Mouse (Mus musculus): ENCODE results near the gene Pnrc2. TPM values are rescaled to one million over a fixed set of nuclear protein-coding genes. Genes with fewer than 3 reads are reported as not detected.

Gene Pnrc2
- polyA plus RNA-seq, 1 experiment from 2014 or later: 226 TPM

DNA sequence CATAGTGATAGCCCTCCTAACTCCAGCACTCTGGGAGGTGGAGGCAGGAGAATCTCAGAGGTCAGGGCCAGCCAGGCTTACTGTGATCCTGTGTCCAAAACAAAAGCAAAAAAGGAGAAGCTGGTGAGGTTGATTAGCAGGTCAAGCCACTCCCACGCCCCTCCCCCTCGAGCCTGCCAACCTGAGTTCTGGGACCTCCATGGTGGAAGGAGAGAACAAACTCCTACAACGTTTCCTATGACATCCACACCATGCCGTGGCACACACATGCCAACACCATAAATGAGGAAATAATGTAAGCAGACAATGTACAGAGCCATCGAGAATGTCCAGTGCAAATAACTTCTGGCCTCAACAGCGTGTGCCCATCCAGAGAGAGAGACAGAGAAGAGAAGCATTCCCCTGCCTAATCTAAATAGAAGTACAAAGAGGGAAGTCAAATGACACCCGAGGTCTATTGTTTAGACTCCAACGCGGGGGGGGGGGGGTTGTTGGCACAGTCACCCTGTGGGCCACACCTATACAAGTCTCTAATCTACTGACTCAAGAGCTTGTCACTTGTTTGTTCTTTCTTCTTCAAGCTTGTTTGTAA lies 2.4 kb upstream of the Pnrc2 start:
- DNase-seq (ENCODE audit: low spot score) (peak; percentile 48), ATAC-seq (ENCODE audit: low FRiP score) (no peak)
- H3K4me1 ChIP-seq (replicated peaks; ENCODE audit: control insufficient read depth, insufficient read depth, low read length): peaks cover 10% of the 10 kb centered on the region
- H3K4me3 ChIP-seq (ENCODE audit: low read depth, low read length): no peak overlapping the region
- no peaks in the 10 kb centered on the region for H3K27me3 ChIP-seq (ENCODE audit: control insufficient read depth, insufficient read depth, low read length)
- H3K9ac ChIP-seq (ENCODE audit: low read depth, low read length): no peak overlapping the region
- H3K27ac ChIP-seq (ENCODE audit: low read depth, low read length): 0 out of 2 replicates have a peak overlapping the region, but pooled peaks have one; percentile 24
- no peaks in the 10 kb centered on the region for H3K36me3 ChIP-seq (ENCODE audit: control insufficient read depth, insufficient read depth, low read length)
- no peaks in the 10 kb centered on the region for H3K9me3 ChIP-seq (ENCODE audit: control insufficient read depth, low read length)
- H3K4me2 ChIP-seq (replicated peaks; ENCODE audit: low read depth, low read length): peak overlapping the region; percentile 8
- WGBS: 7% methylated on average over 9 of the region's 9 CpGs

DNA sequence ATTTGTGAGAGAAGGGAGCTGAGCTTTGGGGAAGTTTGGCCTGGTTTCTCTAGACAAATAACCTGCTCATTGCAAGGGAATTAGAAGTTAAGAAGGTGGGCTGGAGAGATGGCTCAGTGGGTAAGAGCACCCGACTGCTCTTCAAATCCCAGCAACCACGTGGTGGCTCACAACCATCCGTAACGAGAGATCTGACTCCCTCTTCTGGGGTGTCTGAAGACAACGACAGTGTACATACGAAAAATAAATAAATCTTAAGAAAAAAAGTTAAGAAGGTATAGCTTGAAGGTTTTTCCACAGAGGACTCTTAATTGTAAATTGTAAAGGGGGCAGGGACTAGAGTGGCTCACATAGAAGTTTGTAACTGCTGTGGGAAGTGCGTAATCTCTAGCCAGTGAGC lies 1.9 kb upstream of the Pnrc2 start:
- WGBS: 33% methylated on average over 7 of the region's 7 CpGs
- no peaks in the 10 kb centered on the region for H3K9me3 ChIP-seq (ENCODE audit: control insufficient read depth, low read length)
- no peak overlapping the region; the same call in 1 of the 2 replicates for H3K4me2 ChIP-seq (replicated peaks; ENCODE audit: low read depth, low read length)
- H3K27ac ChIP-seq (ENCODE audit: low read depth, low read length): no peak overlapping the region
- H3K9ac ChIP-seq (ENCODE audit: low read depth, low read length): no peak overlapping the region
- no peaks in the 10 kb centered on the region for H3K36me3 ChIP-seq (ENCODE audit: control insufficient read depth, insufficient read depth, low read length)
- no peak for ATAC-seq (ENCODE audit: low FRiP score)
- no peaks in the 10 kb centered on the region for H3K27me3 ChIP-seq (ENCODE audit: control insufficient read depth, insufficient read depth, low read length)
- no peak for DNase-seq (ENCODE audit: low spot score)
- H3K4me1 ChIP-seq (replicated peaks; ENCODE audit: control insufficient read depth, insufficient read depth, low read length): peaks cover 10% of the 10 kb centered on the region
- no peak overlapping the region for H3K4me3 ChIP-seq (ENCODE audit: low read depth, low read length)

DNA sequence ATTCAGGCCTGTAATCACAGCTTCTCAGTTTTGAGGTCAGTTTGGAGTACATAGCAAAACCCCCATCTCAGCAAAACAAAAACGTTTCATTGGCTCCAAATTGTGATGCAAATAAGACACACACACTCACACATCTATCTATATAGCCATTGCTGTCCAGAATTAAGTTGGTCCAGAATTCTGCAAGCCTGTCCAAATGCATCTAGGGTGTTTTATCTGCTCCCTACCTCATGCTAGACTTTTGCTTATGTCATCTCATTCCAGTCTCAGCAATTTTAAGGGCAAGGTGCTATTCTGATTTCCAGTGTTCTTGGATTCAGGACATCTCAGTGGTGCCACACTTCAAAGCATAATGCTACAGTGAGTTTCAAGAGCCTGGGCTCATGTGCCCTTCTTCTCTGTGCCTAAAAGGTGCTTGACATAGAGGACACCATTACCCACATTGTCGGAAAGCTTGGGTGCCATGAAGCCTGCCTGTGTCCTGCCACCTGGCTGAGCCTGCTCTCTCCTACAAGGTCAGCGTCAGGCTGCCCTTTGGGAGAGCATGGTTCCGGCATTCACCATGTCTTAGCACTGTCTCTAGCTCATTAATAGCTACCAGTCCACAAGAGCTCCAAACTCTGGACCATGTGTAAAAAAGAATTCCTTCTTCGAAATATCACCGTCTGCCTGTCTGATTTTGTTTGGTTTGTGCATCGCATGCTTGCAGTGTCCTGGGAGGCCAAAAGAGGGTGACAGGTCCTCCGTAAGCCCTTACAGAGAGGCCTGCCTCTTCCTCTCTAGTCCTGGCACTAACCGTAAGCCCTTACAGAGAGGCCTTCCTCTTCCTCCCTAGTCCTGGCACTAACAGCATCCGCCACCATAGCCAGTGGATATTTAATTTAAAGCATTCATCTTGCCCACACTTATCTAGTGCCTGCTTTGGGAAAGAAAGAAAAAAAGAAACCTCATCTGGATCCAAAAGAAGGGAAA lies 1.2 kb upstream of the Pnrc2 start:
- Histone ChIP-seq H3K27ac (ENCODE audit: low read depth, low read length) (peak overlapping the region; percentile 99), H3K4me3 (ENCODE audit: low read depth, low read length) (no peak overlapping the region), H3K9ac (ENCODE audit: low read depth, low read length) (peak overlapping the region; percentile 84), H3K27me3 (ENCODE audit: control insufficient read depth, insufficient read depth, low read length) (no peaks in the 10 kb centered on the region), H3K36me3 (ENCODE audit: control insufficient read depth, insufficient read depth, low read length) (no peaks in the 10 kb centered on the region), H3K4me1 (replicated peaks; ENCODE audit: control insufficient read depth, insufficient read depth, low read length) (peaks cover 10% of the 10 kb centered on the region), H3K4me2 (replicated peaks; ENCODE audit: low read depth, low read length) (peak overlapping the region; percentile 60; the same call in 1 of the 2 replicates), H3K9me3 (ENCODE audit: control insufficient read depth, low read length) (no peaks in the 10 kb centered on the region)
- ATAC-seq (ENCODE audit: low FRiP score): no peak
- WGBS: 76% methylated on average over 10 of the region's 10 CpGs
- DNase-seq (ENCODE audit: low spot score): no peak

DNA sequence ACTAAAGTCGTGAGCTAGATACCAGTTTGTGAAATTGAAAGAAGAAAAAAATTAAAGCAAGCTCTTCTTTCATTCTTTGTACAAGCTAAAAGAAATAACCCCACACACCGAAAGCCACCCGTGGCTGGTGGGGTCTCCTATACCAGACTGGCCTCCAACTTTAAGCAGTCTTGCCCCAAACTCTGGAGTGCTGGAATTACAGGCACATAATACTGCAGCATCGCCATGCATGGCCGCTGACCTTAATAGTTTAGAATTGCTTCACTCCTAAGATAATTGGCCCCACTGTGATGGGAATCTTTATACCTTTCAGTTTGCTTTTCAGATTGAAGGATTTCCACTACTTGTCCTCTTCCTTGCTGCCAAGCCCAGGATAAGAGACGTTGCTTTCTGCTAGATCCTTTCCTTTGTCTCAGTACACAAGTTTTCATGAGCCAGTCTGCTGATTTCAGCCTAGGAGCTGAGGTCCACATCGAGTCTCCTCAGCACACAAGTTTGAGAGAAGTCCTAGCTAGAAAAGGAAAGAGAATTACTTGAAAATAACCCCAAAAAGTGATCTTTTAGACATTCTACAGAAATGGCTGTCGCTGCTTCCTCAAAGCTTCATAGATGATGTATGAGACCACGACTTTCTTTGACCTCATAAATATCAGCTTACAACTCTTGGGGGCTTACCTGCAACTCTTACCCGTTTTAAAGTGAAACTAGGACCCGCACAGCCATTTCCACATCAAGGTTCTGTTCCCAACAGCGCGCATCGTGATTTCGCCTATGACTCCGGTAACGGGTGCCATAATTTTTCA lies 860 bp downstream of the Pnrc2 start:
- Histone ChIP-seq H3K36me3 (ENCODE audit: control insufficient read depth, insufficient read depth, low read length) (no peaks in the 10 kb centered on the region), H3K4me1 (replicated peaks; ENCODE audit: control insufficient read depth, insufficient read depth, low read length) (peaks cover 10% of the 10 kb centered on the region), H3K9ac (ENCODE audit: low read depth, low read length) (peak overlapping the region; percentile 84), H3K9me3 (ENCODE audit: control insufficient read depth, low read length) (no peaks in the 10 kb centered on the region), H3K27ac (ENCODE audit: low read depth, low read length) (peak overlapping the region; percentile 99), H3K4me3 (ENCODE audit: low read depth, low read length) (peak overlapping the region; percentile 76), H3K4me2 (replicated peaks; ENCODE audit: low read depth, low read length) (peak overlapping the region; percentile 68), H3K27me3 (ENCODE audit: control insufficient read depth, insufficient read depth, low read length) (no peaks in the 10 kb centered on the region)
- DNase-seq (ENCODE audit: low spot score) (peak; percentile 47), ATAC-seq (ENCODE audit: low FRiP score) (no peak)
- 14% methylated on average over 17 of the region's 17 CpGs for WGBS

DNA sequence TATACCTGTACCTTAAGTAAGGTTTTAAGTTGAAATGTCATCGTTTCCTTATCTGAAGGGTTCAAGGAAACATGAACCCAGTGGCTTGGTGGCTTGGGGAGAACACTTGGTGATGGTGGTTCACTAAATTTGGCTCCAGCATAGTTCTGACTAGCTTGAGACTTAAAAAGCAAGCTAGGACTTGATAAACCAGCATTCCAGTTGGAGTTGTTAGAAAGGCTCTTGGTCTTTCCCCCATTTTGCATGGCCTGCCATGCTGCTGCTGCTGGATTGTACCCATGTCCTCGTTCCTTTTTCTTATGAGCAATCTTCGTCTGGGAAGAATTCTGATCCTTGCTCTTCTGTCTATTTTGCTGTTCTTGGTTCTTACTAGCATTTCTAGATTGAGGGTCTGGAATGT lies 1.6 kb downstream of the Pnrc2 start:
- H3K27me3 ChIP-seq (ENCODE audit: control insufficient read depth, insufficient read depth, low read length): no peaks in the 10 kb centered on the region
- peak overlapping the region; percentile 84; the same call in 1 of the 2 replicates for H3K9ac ChIP-seq (ENCODE audit: low read depth, low read length)
- no peak overlapping the region for H3K27ac ChIP-seq (ENCODE audit: low read depth, low read length)
- no peaks in the 10 kb centered on the region for H3K9me3 ChIP-seq (ENCODE audit: control insufficient read depth, low read length)
- WGBS: 68% methylated on average over 3 of the region's 3 CpGs
- DNase-seq (ENCODE audit: low spot score) (no peak), ATAC-seq (ENCODE audit: low FRiP score) (no peak)
- peak overlapping the region; percentile 68 for H3K4me2 ChIP-seq (replicated peaks; ENCODE audit: low read depth, low read length)
- H3K36me3 ChIP-seq (ENCODE audit: control insufficient read depth, insufficient read depth, low read length): no peaks in the 10 kb centered on the region
- H3K4me3 ChIP-seq (ENCODE audit: low read depth, low read length): peak overlapping the region; percentile 76
- H3K4me1 ChIP-seq (replicated peaks; ENCODE audit: control insufficient read depth, insufficient read depth, low read length): peaks cover 10% of the 10 kb centered on the region

DNA sequence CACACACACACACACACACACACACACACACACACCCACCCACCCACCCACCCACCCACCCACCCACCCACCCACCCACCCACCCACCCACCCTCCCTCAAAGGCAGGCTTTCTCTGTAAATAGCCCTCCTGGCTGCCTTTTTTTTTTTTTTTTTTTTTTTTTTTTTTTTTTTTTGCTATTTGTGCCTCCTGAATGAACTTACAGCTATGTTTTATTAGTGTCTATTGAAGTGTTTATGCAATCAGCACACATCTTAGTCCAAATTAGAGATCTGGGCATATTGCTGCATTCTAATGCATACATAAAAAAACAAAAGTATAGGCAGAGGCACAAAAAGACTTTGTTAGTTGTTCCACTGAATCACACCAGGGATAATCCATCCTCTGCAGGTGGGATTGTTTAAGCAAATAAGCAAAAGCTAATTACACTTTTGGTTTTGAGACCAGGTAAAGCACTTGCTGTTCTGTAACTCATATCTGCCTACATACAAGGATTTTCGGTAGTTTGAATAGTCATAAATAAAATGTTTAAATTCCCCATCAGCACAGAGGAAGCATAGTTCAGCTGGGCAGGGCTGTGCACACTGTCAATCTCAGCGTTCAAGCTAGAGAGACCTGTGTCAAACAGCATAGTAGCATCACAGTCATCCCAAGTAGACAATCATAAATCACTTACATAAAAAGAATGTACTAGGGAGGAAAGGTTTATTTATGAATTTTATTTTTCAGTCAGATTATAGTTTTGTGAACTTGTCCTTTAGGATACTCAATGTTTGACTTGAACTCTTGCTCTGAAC lies 3.2 kb downstream of the Pnrc2 start:
- ATAC-seq (ENCODE audit: low FRiP score): no peak
- H3K9me3 ChIP-seq (ENCODE audit: control insufficient read depth, low read length): no peaks in the 10 kb centered on the region
- DNase-seq (ENCODE audit: low spot score): no peak
- no peak overlapping the region for H3K27ac ChIP-seq (ENCODE audit: low read depth, low read length)
- no peak overlapping the region for H3K4me3 ChIP-seq (ENCODE audit: low read depth, low read length)
- no peak overlapping the region for H3K9ac ChIP-seq (ENCODE audit: low read depth, low read length)
- H3K36me3 ChIP-seq (ENCODE audit: control insufficient read depth, insufficient read depth, low read length): no peaks in the 10 kb centered on the region
- H3K27me3 ChIP-seq (ENCODE audit: control insufficient read depth, insufficient read depth, low read length): no peaks in the 10 kb centered on the region
- peaks cover 3% of the 10 kb centered on the region for H3K4me1 ChIP-seq (replicated peaks; ENCODE audit: control insufficient read depth, insufficient read depth, low read length)
- H3K4me2 ChIP-seq (replicated peaks; ENCODE audit: low read depth, low read length): no peak overlapping the region
- 72% methylated on average over 2 of the region's 2 CpGs for WGBS

DNA sequence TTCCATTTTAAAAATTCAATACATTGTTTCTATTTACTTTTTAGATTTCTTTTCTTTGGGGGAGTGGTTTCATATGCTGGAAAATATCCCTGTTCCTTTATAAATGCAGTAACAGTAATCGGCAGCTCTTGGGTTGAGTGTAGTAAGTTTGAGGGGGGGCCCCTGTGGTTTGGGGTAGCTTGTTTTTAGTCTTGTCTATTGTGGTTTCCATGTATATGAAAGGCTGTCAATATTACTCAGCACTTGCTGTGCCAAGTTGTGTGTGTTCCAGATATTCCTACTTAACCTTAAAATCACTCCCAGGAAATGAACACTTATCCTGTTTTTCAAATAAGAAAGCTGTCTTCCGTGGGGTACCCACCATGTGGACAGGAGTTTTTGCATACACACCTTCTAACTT lies 4.7 kb downstream of the Pnrc2 start:
- no peaks in the 10 kb centered on the region; the same call in none of the 2 replicates for H3K4me1 ChIP-seq (replicated peaks; ENCODE audit: control insufficient read depth, insufficient read depth, low read length)
- H3K27ac ChIP-seq (ENCODE audit: low read depth, low read length): no peak overlapping the region
- DNase-seq (ENCODE audit: low spot score): no peak
- no peak overlapping the region for H3K4me2 ChIP-seq (replicated peaks; ENCODE audit: low read depth, low read length)
- no peak for ATAC-seq (ENCODE audit: low FRiP score)
- H3K9ac ChIP-seq (ENCODE audit: low read depth, low read length): no peak overlapping the region
- 79% methylated on average over 2 of the region's 2 CpGs for WGBS
- no peak overlapping the region for H3K4me3 ChIP-seq (ENCODE audit: low read depth, low read length)
- no peaks in the 10 kb centered on the region for H3K27me3 ChIP-seq (ENCODE audit: control insufficient read depth, insufficient read depth, low read length)
- H3K9me3 ChIP-seq (ENCODE audit: control insufficient read depth, low read length): no peaks in the 10 kb centered on the region
- H3K36me3 ChIP-seq (ENCODE audit: control insufficient read depth, insufficient read depth, low read length): no peaks in the 10 kb centered on the region
